In the genomic region with DNA sequence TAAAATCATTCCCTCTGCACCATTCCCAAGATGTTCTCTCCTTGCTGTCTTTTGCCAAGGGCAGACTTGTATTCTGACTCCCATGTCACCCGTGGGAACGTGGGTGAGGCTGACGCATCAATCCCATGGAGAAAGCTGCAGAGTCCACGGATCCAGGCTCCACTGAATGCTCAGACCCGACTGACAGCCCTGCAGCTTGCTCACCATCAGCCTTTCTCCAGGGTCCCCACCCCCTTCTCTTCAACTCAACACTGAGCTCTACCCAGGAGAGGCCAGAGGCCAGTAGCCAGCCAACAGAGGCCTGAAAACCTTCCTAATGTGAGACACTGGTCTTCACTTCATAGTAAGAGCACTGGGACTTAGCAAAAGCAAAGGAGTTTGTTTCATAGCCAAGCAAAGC, we compare ENCODE assay signal across 19 mouse cellular contexts. TPM values are rescaled to one million over a fixed set of nuclear protein-coding genes. Genes with fewer than 3 reads are reported as not detected.
A peak's percentile ranks its signal among the peaks of the same experiment; 100 is the strongest.
DNase-seq lines count a peak whose midpoint lies in the region; ATAC-seq lines count a peak whose summit lies in the region.
"Had no signal": no experiment of that assay in that cellular context is flagged by ENCODE, and none has a peak within 500 bp of the region (broad histone marks: within the 10 kb centered on the region; RNA-seq: fewer than 3 reads in every experiment).

No protein-coding gene starts in this region.

- H3K27me3 ChIP-seq in hindbrain, embryonic 14.5 days (ENCODE audit: control insufficient read depth, insufficient read depth, low read length) = no peaks in the 10 kb centered on the region
- H3K27me3 ChIP-seq in hindbrain, embryonic 10.5 days (ENCODE audit: insufficient read depth, poor library complexity, severe bottlenecking) = no peaks in the 10 kb centered on the region
- H3K27me3 ChIP-seq in neural tube, embryonic 13.5 days = no peaks in the 10 kb centered on the region; the same call in 1 of the 2 replicates
- no peaks in the 10 kb centered on the region for H3K27me3 ChIP-seq in neural tube, embryonic 15.5 days (replicated peaks)
- H3K27me3 ChIP-seq: embryonic facial prominence, embryonic 12.5 days; forebrain, embryonic 15.5 days had no signal

- H3K4me3 ChIP-seq in hindbrain, embryonic 14.5 days (replicated peaks; ENCODE audit: low read length) = no peak overlapping the region
- no peak overlapping the region for H3K4me3 ChIP-seq in hindbrain, embryonic 10.5 days
- no peak overlapping the region for H3K4me3 ChIP-seq in neural tube, embryonic 13.5 days
- H3K4me3 ChIP-seq in neural tube, embryonic 15.5 days (replicated peaks) = no peak overlapping the region
- H3K4me3 ChIP-seq: embryonic facial prominence, embryonic 12.5 days; forebrain, embryonic 15.5 days; heart, adult 2 months; heart, embryonic 13.5 days; hindbrain, embryonic 15.5 days had no signal

- H3K9me3 ChIP-seq in hindbrain, embryonic 14.5 days (ENCODE audit: control insufficient read depth, low read length) = no peaks in the 10 kb centered on the region
- no peaks in the 10 kb centered on the region for H3K9me3 ChIP-seq in hindbrain, embryonic 10.5 days
- H3K9me3 ChIP-seq in neural tube, embryonic 13.5 days = no peaks in the 10 kb centered on the region
- H3K9me3 ChIP-seq in neural tube, embryonic 15.5 days (replicated peaks) = no peaks in the 10 kb centered on the region
- H3K9me3 ChIP-seq: embryonic facial prominence, embryonic 12.5 days; forebrain, embryonic 15.5 days; heart, embryonic 13.5 days; hindbrain, embryonic 15.5 days had no signal

- H3K27ac ChIP-seq in hindbrain, embryonic 14.5 days = 0 out of 2 replicates have a peak overlapping the region, but pooled peaks have one; percentile 9
- no peak overlapping the region for H3K27ac ChIP-seq in hindbrain, embryonic 10.5 days
- peak overlapping the region; percentile 10; the same call in 1 of the 2 replicates for H3K27ac ChIP-seq in neural tube, embryonic 13.5 days (replicated peaks)
- no peak overlapping the region for H3K27ac ChIP-seq in neural tube, embryonic 15.5 days (replicated peaks)
- H3K27ac ChIP-seq: embryonic facial prominence, embryonic 12.5 days; forebrain, embryonic 15.5 days; heart, adult 2 months; heart, embryonic 13.5 days; hindbrain, embryonic 15.5 days had no signal

- DNase-seq in gastrocnemius, postnatal 25 days = peak; percentile 9
- DNase-seq in gastrocnemius, postnatal 14 days = no peak
- DNase-seq in hindbrain, embryonic 14.5 days (ENCODE audit: low spot score) = no peak
- no peak for DNase-seq in hindbrain, embryonic 10.5 days (ENCODE audit: low spot score)
- DNase-seq in left cerebral cortex, adult 11 months (ENCODE audit: low spot score) = no peak
- DNase-seq: cerebellum, adult 11 months; cerebellum, adult 8-10 months; cerebellum, postnatal 14 days; kidney, adult 11 months had no signal

- ATAC-seq in hindbrain, embryonic 14.5 days (ENCODE audit: low FRiP score) = no peak
- ATAC-seq in neural tube, embryonic 13.5 days (ENCODE audit: low read depth) = no peak
- ATAC-seq in neural tube, embryonic 15.5 days (ENCODE audit: low FRiP score) = no peak
- ATAC-seq: activated CD4-positive, CD25-positive, alpha-beta regulatory T cell, adult 4 months; forebrain, embryonic 15.5 days; Patski had no signal

- intact Hi-C loops in gastrocnemius, postnatal 14 days (cut with DNase I; ENCODE audit: low total_unique reads) = no loop called here

- 85% methylated on average over 5 of the region's 5 CpGs for WGBS in hindbrain, embryonic 14.5 days
- 77% methylated on average over 5 of the region's 5 CpGs for WGBS in hindbrain, embryonic 10.5 days
- 79% methylated on average over 5 of the region's 5 CpGs for WGBS in neural tube, embryonic 13.5 days
- WGBS in neural tube, embryonic 15.5 days = 86% methylated on average over 5 of the region's 5 CpGs

- H3K9ac ChIP-seq in hindbrain, embryonic 14.5 days = no peak overlapping the region
- H3K9ac ChIP-seq in neural tube, embryonic 13.5 days = no peak overlapping the region
- H3K9ac ChIP-seq in neural tube, embryonic 15.5 days (replicated peaks) = no peak overlapping the region
- H3K9ac ChIP-seq: embryonic facial prominence, embryonic 12.5 days; forebrain, embryonic 15.5 days; heart, embryonic 13.5 days; hindbrain, embryonic 15.5 days had no signal

- 0 out of 2 replicates have a peak, but pooled peaks cover 4% of the 10 kb centered on the region for H3K4me1 ChIP-seq in hindbrain, embryonic 14.5 days (replicated peaks; ENCODE audit: control insufficient read depth, insufficient read depth, low read length)
- H3K4me1 ChIP-seq in hindbrain, embryonic 10.5 days (replicated peaks) = peaks cover 8% of the 10 kb centered on the region
- peaks cover 8% of the 10 kb centered on the region; the same call in 1 of the 2 replicates for H3K4me1 ChIP-seq in neural tube, embryonic 13.5 days (replicated peaks)
- no peaks in the 10 kb centered on the region for H3K4me1 ChIP-seq in neural tube, embryonic 15.5 days
- H3K4me1 ChIP-seq: hindbrain, embryonic 15.5 days had no signal

- H3K36me3 ChIP-seq in hindbrain, embryonic 14.5 days (replicated peaks; ENCODE audit: control insufficient read depth, insufficient read depth) = no peaks in the 10 kb centered on the region
- H3K36me3 ChIP-seq in hindbrain, embryonic 10.5 days = no peaks in the 10 kb centered on the region
- no peaks in the 10 kb centered on the region for H3K36me3 ChIP-seq in neural tube, embryonic 13.5 days
- no peaks in the 10 kb centered on the region for H3K36me3 ChIP-seq in neural tube, embryonic 15.5 days
- H3K36me3 ChIP-seq: embryonic facial prominence, embryonic 12.5 days; forebrain, embryonic 15.5 days; heart, embryonic 13.5 days; hindbrain, embryonic 15.5 days had no signal

- H3K4me2 ChIP-seq in hindbrain, embryonic 14.5 days (replicated peaks) = no peak overlapping the region
- H3K4me2 ChIP-seq in neural tube, embryonic 13.5 days = no peak overlapping the region
- no peak overlapping the region for H3K4me2 ChIP-seq in neural tube, embryonic 15.5 days
- H3K4me2 ChIP-seq: embryonic facial prominence, embryonic 12.5 days; forebrain, embryonic 15.5 days; heart, embryonic 13.5 days; hindbrain, embryonic 15.5 days had no signal

RNA-seq across cellular contexts. Expression of gene Tgfa, which starts 41.0 kb away (rescaled TPM):
- total RNA-seq in gastrocnemius, postnatal 25 days (2021) = under 1 TPM; 0.15 to 0.35 TPM
- under 1 TPM; 0.27 to 0.47 TPM for total RNA-seq in gastrocnemius, postnatal 14 days (2021)
- polyA plus RNA-seq in hindbrain, embryonic 14.5 days (2014; fragmentation: Nextera tagmentation; extraction: Ambion mirVana) = 23.1 and 27.2 TPM in 2 replicates
- polyA plus RNA-seq in hindbrain, embryonic 10.5 days (2016; fragmentation: Nextera tagmentation; extraction: Ambion mirVana) = 1.7 and 3.1 TPM in 2 replicates
- 9.7 and 10.2 TPM in 2 replicates for polyA plus RNA-seq in neural tube, embryonic 13.5 days (2015; fragmentation: Nextera tagmentation; extraction: Ambion mirVana)
- polyA plus RNA-seq in neural tube, embryonic 15.5 days (2015; fragmentation: Nextera tagmentation; extraction: Ambion mirVana) = 16.7 and 18.6 TPM in 2 replicates
- total RNA-seq: CH12.LX had no signal
- polyA plus RNA-seq: activated CD4-positive, CD25-positive, alpha-beta regulatory T cell, adult 4 months had no signal

Comparison
In these comparisons a context has a peak if more than half of its experiments do, and no peak if none do; other contexts are left out.
1. H3K27ac ChIP-seq: peak in hindbrain, embryonic 14.5 days (single experiment) and neural tube, embryonic 13.5 days (single experiment); none in hindbrain, embryonic 10.5 days (single experiment) and neural tube, embryonic 15.5 days (single experiment).